Mouse (Mus musculus): ENCODE measurements around the gene Olfr325. TPM values are rescaled to one million over a fixed set of nuclear protein-coding genes. Genes with fewer than 3 reads are reported as not detected.

Gene Olfr325
- polyA plus RNA-seq, 1 experiment = not detected

GRCm38 (mm10) chr11:58602800-58603560 is 25.4 kb downstream of the Olfr325 start:
- no peaks in the 10 kb centered on the region for H3K36me3 ChIP-seq (ENCODE audit: control insufficient read depth, insufficient read depth)
- H3K4me2 ChIP-seq (ENCODE audit: low read depth) = no peak overlapping the region
- no peak overlapping the region for H3K4me3 ChIP-seq
- no peaks in the 10 kb centered on the region for H3K79me2 ChIP-seq (ENCODE audit: control insufficient read depth, insufficient read depth)
- TF ChIP-seq MAX (IDR thresholded peaks at IDR 0.05; ENCODE audit: low read depth) (no peak), SRF (IDR thresholded peaks at IDR 0.05; ENCODE audit: control insufficient read depth, insufficient read length, low read depth) (no peak), POLR2AphosphoS2 (IDR thresholded peaks at IDR 0.05; ENCODE audit: insufficient read length, low read depth) (no peak), E2F4 (IDR thresholded peaks at IDR 0.05; ENCODE audit: insufficient read depth) (no peak), REST (IDR thresholded peaks at IDR 0.05; ENCODE audit: insufficient read depth, insufficient read length) (no peak), CEBPB (IDR thresholded peaks at IDR 0.05; ENCODE audit: insufficient read depth, poor library complexity, severe bottlenecking) (no peak), MYOD1 (IDR thresholded peaks at IDR 0.05; ENCODE audit: control insufficient read depth in 1 of 3, insufficient read length in 2 of 3, low read depth in 2 of 3) (no peak), USF1 (IDR thresholded peaks at IDR 0.05; ENCODE audit: low read depth) (no peak), TCF12 (IDR thresholded peaks at IDR 0.05; ENCODE audit: insufficient read depth, poor library complexity, severe bottlenecking) (no peak), TCF3 (IDR thresholded peaks at IDR 0.05; ENCODE audit: insufficient read length, low read depth) (no peak), POLR2A (IDR thresholded peaks at IDR 0.05; ENCODE audit: insufficient read length, low read depth) (no peak), MYOG (IDR thresholded peaks at IDR 0.05; ENCODE audit: control insufficient read depth in 1 of 3, insufficient read depth in 1 of 3, insufficient read length in 2 of 3, low read depth in 2 of 3) (no peak)
- H3ac ChIP-seq (ENCODE audit: control insufficient read depth, insufficient read length) = no peak overlapping the region
- H3K27me3 ChIP-seq (ENCODE audit: control insufficient read depth, insufficient read depth, insufficient read length) = no peaks in the 10 kb centered on the region

- Histone ChIP-seq H3K36me3 (ENCODE audit: control insufficient read depth, insufficient read depth) (no peaks in the 10 kb centered on the region), H3K79me2 (ENCODE audit: control insufficient read depth, insufficient read depth) (no peaks in the 10 kb centered on the region), H3K4me3 (no peak overlapping the region), H3ac (ENCODE audit: control insufficient read depth, insufficient read length) (no peak overlapping the region), H3K27me3 (ENCODE audit: control insufficient read depth, insufficient read depth, insufficient read length) (no peaks in the 10 kb centered on the region), H3K4me2 (ENCODE audit: low read depth) (no peak overlapping the region)
- no peak for TF ChIP-seq POLR2A (IDR thresholded peaks at IDR 0.05; ENCODE audit: insufficient read length, low read depth)
- no peak for TF ChIP-seq TCF3 (IDR thresholded peaks at IDR 0.05; ENCODE audit: insufficient read length, low read depth)
- TF ChIP-seq USF1 (IDR thresholded peaks at IDR 0.05; ENCODE audit: low read depth) = no peak
- no peak for TF ChIP-seq POLR2AphosphoS2 (IDR thresholded peaks at IDR 0.05; ENCODE audit: insufficient read length, low read depth)
- no peak for TF ChIP-seq MYOG (IDR thresholded peaks at IDR 0.05; ENCODE audit: control insufficient read depth in 1 of 3, insufficient read depth in 1 of 3, insufficient read length in 2 of 3, low read depth in 2 of 3)
- TF ChIP-seq MYOD1 (IDR thresholded peaks at IDR 0.05; ENCODE audit: control insufficient read depth in 1 of 3, insufficient read length in 2 of 3, low read depth in 2 of 3) = no peak
- no peak for TF ChIP-seq CEBPB (IDR thresholded peaks at IDR 0.05; ENCODE audit: insufficient read depth, poor library complexity, severe bottlenecking)
- TF ChIP-seq E2F4 (IDR thresholded peaks at IDR 0.05; ENCODE audit: insufficient read depth) = no peak
- no peak for TF ChIP-seq TCF12 (IDR thresholded peaks at IDR 0.05; ENCODE audit: insufficient read depth, poor library complexity, severe bottlenecking)
- TF ChIP-seq MAX (IDR thresholded peaks at IDR 0.05; ENCODE audit: low read depth) = no peak
- TF ChIP-seq SRF (IDR thresholded peaks at IDR 0.05; ENCODE audit: control insufficient read depth, insufficient read length, low read depth) = no peak
- TF ChIP-seq REST (IDR thresholded peaks at IDR 0.05; ENCODE audit: insufficient read depth, insufficient read length) = no peak
Measured at GRCm38 (mm10) chr11:58604688-58605087, 27.2 kb downstream of the Olfr325 start.

GRCm38 (mm10) chr11:58605228-58605627 is 27.7 kb downstream of the Olfr325 start:
- Histone ChIP-seq H3K27me3 (ENCODE audit: control insufficient read depth, insufficient read depth, insufficient read length) (no peaks in the 10 kb centered on the region), H3K79me2 (ENCODE audit: control insufficient read depth, insufficient read depth) (no peaks in the 10 kb centered on the region), H3ac (ENCODE audit: control insufficient read depth, insufficient read length) (no peak overlapping the region), H3K4me3 (no peak overlapping the region), H3K36me3 (ENCODE audit: control insufficient read depth, insufficient read depth) (no peaks in the 10 kb centered on the region), H3K4me2 (ENCODE audit: low read depth) (no peak overlapping the region)
- TF ChIP-seq CEBPB (IDR thresholded peaks at IDR 0.05; ENCODE audit: insufficient read depth, poor library complexity, severe bottlenecking) (no peak), MYOD1 (IDR thresholded peaks at IDR 0.05; ENCODE audit: control insufficient read depth in 1 of 3, insufficient read length in 2 of 3, low read depth in 2 of 3) (no peak), POLR2A (IDR thresholded peaks at IDR 0.05; ENCODE audit: insufficient read length, low read depth) (no peak), TCF3 (IDR thresholded peaks at IDR 0.05; ENCODE audit: insufficient read length, low read depth) (no peak), USF1 (IDR thresholded peaks at IDR 0.05; ENCODE audit: low read depth) (no peak), MAX (IDR thresholded peaks at IDR 0.05; ENCODE audit: low read depth) (no peak), POLR2AphosphoS2 (IDR thresholded peaks at IDR 0.05; ENCODE audit: insufficient read length, low read depth) (no peak), SRF (IDR thresholded peaks at IDR 0.05; ENCODE audit: control insufficient read depth, insufficient read length, low read depth) (no peak), TCF12 (IDR thresholded peaks at IDR 0.05; ENCODE audit: insufficient read depth, poor library complexity, severe bottlenecking) (no peak), E2F4 (IDR thresholded peaks at IDR 0.05; ENCODE audit: insufficient read depth) (no peak), MYOG (IDR thresholded peaks at IDR 0.05; ENCODE audit: control insufficient read depth in 1 of 3, insufficient read depth in 1 of 3, insufficient read length in 2 of 3, low read depth in 2 of 3) (no peak), REST (IDR thresholded peaks at IDR 0.05; ENCODE audit: insufficient read depth, insufficient read length) (no peak)

GRCm38 (mm10) chr11:58606177-58606919 is 28.8 kb downstream of the Olfr325 start:
- TF ChIP-seq CEBPB (IDR thresholded peaks at IDR 0.05; ENCODE audit: insufficient read depth, poor library complexity, severe bottlenecking) = no peak
- TF ChIP-seq POLR2AphosphoS2 (IDR thresholded peaks at IDR 0.05; ENCODE audit: insufficient read length, low read depth) = no peak
- TF ChIP-seq SRF (IDR thresholded peaks at IDR 0.05; ENCODE audit: control insufficient read depth, insufficient read length, low read depth) = no peak
- no peak for TF ChIP-seq POLR2A (IDR thresholded peaks at IDR 0.05; ENCODE audit: insufficient read length, low read depth)
- TF ChIP-seq MYOG (IDR thresholded peaks at IDR 0.05; ENCODE audit: control insufficient read depth in 1 of 3, insufficient read depth in 1 of 3, insufficient read length in 2 of 3, low read depth in 2 of 3) = no peak
- TF ChIP-seq MAX (IDR thresholded peaks at IDR 0.05; ENCODE audit: low read depth) = no peak
- no peak for TF ChIP-seq E2F4 (IDR thresholded peaks at IDR 0.05; ENCODE audit: insufficient read depth)
- TF ChIP-seq MYOD1 (IDR thresholded peaks at IDR 0.05; ENCODE audit: control insufficient read depth in 1 of 3, insufficient read length in 2 of 3, low read depth in 2 of 3) = no peak
- no peak for TF ChIP-seq USF1 (IDR thresholded peaks at IDR 0.05; ENCODE audit: low read depth)
- TF ChIP-seq TCF12 (IDR thresholded peaks at IDR 0.05; ENCODE audit: insufficient read depth, poor library complexity, severe bottlenecking) = no peak
- TF ChIP-seq TCF3 (IDR thresholded peaks at IDR 0.05; ENCODE audit: insufficient read length, low read depth) = no peak
- TF ChIP-seq REST (IDR thresholded peaks at IDR 0.05; ENCODE audit: insufficient read depth, insufficient read length) = no peak
- H3K79me2 ChIP-seq (ENCODE audit: control insufficient read depth, insufficient read depth) = no peaks in the 10 kb centered on the region
- H3K36me3 ChIP-seq (ENCODE audit: control insufficient read depth, insufficient read depth) = no peaks in the 10 kb centered on the region
- H3K4me3 ChIP-seq = no peak overlapping the region
- H3ac ChIP-seq (ENCODE audit: control insufficient read depth, insufficient read length) = no peak overlapping the region
- H3K4me2 ChIP-seq (ENCODE audit: low read depth) = no peak overlapping the region
- H3K27me3 ChIP-seq (ENCODE audit: control insufficient read depth, insufficient read depth, insufficient read length) = no peaks in the 10 kb centered on the region

Measured in myocyte (in vitro differentiated cells).